Mouse (Mus musculus) CH12.LX (cell line): ENCODE measurements around the gene Agpat4. TPM values are rescaled to one million over a fixed set of nuclear protein-coding genes. Genes with fewer than 3 reads are reported as not detected.
A peak's percentile ranks its signal among the peaks of the same experiment; 100 is the strongest.

Experiments
- DNase-seq: peaks from one replicate; pipeline ENCODE4 v3.0.0-alpha.2; 2013; ENCODE audit errors: extremely low read depth
- H3K27ac ChIP-seq: 2 replicates; pipeline ENCODE4 v1.5.1; 2012; ENCODE audit warnings: low read depth, mild to moderate bottlenecking, control low read depth, moderate library complexity; ENCODE audit not compliant: insufficient read depth
- H3K27me3 ChIP-seq: replicated peaks from 2 replicates; pipeline ENCODE3; 2012; ENCODE audit warnings: inconsistent platforms
- H3K36me3 ChIP-seq, 2 experiments: replicated peaks in 1 of 2; 2 replicates each; pipeline versions ENCODE3 to v1.6.1; 2012; ENCODE audit warnings: inconsistent platforms in 1 of 2, low read length in 1 of 2, mild to moderate bottlenecking in 1 of 2, mixed read lengths in 1 of 2, moderate library complexity in 1 of 2; ENCODE audit not compliant: control insufficient read depth in 1 of 2, insufficient read depth in 1 of 2
- H3K4me1 ChIP-seq, 2 experiments: 2 replicates each; pipeline ENCODE4 v1.6.1; 2012; ENCODE audit warnings: inconsistent platforms in 1 of 2, moderate library complexity in 1 of 2; ENCODE audit not compliant: insufficient read depth in 2 of 2, control insufficient read depth in 1 of 2
- H3K4me2 ChIP-seq: 2 replicates; pipeline ENCODE4 v1.6.1; 2012; ENCODE audit warnings: low read depth, mild to moderate bottlenecking, control low read depth; ENCODE audit not compliant: poor library complexity, insufficient read depth, severe bottlenecking
- H3K4me3 ChIP-seq, 3 experiments: fragments of 150-350 bp in 1 of 3; sonication (generic) in 1 of 3; replicated peaks in 1 of 3; 2 replicates each; pipeline versions ENCODE3 to v1.5.1; 2011 to 2012; ENCODE audit warnings: low read depth in 2 of 3, low read length in 2 of 3, mild to moderate bottlenecking in 2 of 3, moderate library complexity in 2 of 3, control low read depth in 1 of 3, improper control_type of control experiment in 1 of 3, inconsistent platforms in 1 of 3, mixed read lengths in 1 of 3; ENCODE audit not compliant: poor library complexity in 1 of 3
- H3K79me2 ChIP-seq: replicated peaks from 2 replicates; pipeline ENCODE4 v1.6.1; 2012; ENCODE audit warnings: mild to moderate bottlenecking, moderate library complexity; ENCODE audit not compliant: control insufficient read depth, poor library complexity, insufficient read depth, severe bottlenecking; ENCODE audit errors: extremely low read depth
- H3K9ac ChIP-seq: 2 replicates; pipeline ENCODE4 v1.6.1; 2012; ENCODE audit warnings: low read depth, mild to moderate bottlenecking, control low read depth, moderate library complexity; ENCODE audit not compliant: insufficient read depth
- H3K9me3 ChIP-seq: replicated peaks from 2 replicates; pipeline ENCODE3; 2012; ENCODE audit warnings: low read length, inconsistent platforms, mixed read lengths
- BHLHE40 ChIP-seq: IDR thresholded peaks from 2 replicates; pipeline ENCODE4 v1.6.1; 2011; ENCODE audit warnings: mild to moderate bottlenecking, low read depth, low read length, improper control_type of control experiment
- CHD1 ChIP-seq: IDR thresholded peaks from 2 replicates; pipeline ENCODE4 v1.6.1; 2012; ENCODE audit warnings: low read depth, low read length, improper control_type of control experiment, inconsistent platforms
- CHD2 ChIP-seq: IDR thresholded peaks from 2 replicates; pipeline ENCODE4 v1.6.1; 2011; ENCODE audit warnings: low read length, improper control_type of control experiment
- E2F4 ChIP-seq: IDR thresholded peaks from 2 replicates; pipeline ENCODE4 v1.6.1; 2011; ENCODE audit warnings: low read depth, low read length, improper control_type of control experiment; ENCODE audit not compliant: insufficient replicate concordance
- ELF1 ChIP-seq: IDR thresholded peaks from 2 replicates; pipeline ENCODE4 v1.6.1; 2014; ENCODE audit warnings: low read depth, mild to moderate bottlenecking, inconsistent platforms, low read length, improper control_type of control experiment
- EP300 ChIP-seq: IDR thresholded peaks from 2 replicates; pipeline ENCODE4 v1.6.1; 2011; ENCODE audit warnings: low read length, improper control_type of control experiment
- ETS1 ChIP-seq: conservative IDR thresholded peaks from 2 replicates; pipeline ENCODE4 v1.6.1; 2012; ENCODE audit warnings: low read depth, mild to moderate bottlenecking, inconsistent platforms, low read length, improper control_type of control experiment, moderate library complexity
- HCFC1 ChIP-seq: IDR thresholded peaks from 2 replicates; pipeline ENCODE4 v1.6.1; 2012; ENCODE audit warnings: low read depth, mild to moderate bottlenecking, inconsistent platforms, low read length, improper control_type of control experiment
- IRF4 ChIP-seq: IDR thresholded peaks from 2 replicates; pipeline ENCODE4 v1.6.1; 2014; ENCODE audit warnings: low read depth, mild to moderate bottlenecking, inconsistent platforms, low read length, improper control_type of control experiment
- JUN ChIP-seq: IDR thresholded peaks from 2 replicates; pipeline ENCODE4 v1.6.1; 2011; ENCODE audit warnings: low read depth, mild to moderate bottlenecking, low read length, improper control_type of control experiment, moderate library complexity; ENCODE audit not compliant: insufficient read depth
- JUND ChIP-seq: conservative IDR thresholded peaks from 2 replicates; pipeline ENCODE4 v1.6.1; 2011; ENCODE audit warnings: low read depth, low read length, improper control_type of control experiment
- MAFK ChIP-seq: IDR thresholded peaks from 2 replicates; pipeline ENCODE4 v1.6.1; 2011; ENCODE audit warnings: low read length, improper control_type of control experiment; ENCODE audit not compliant: insufficient replicate concordance
- MAX ChIP-seq: IDR thresholded peaks from 2 replicates; pipeline ENCODE4 v1.6.1; 2011; ENCODE audit warnings: low read length, improper control_type of control experiment
- MEF2A ChIP-seq: IDR thresholded peaks from 2 replicates; pipeline ENCODE4 v1.6.1; 2014; ENCODE audit warnings: low read depth, mild to moderate bottlenecking, inconsistent platforms, low read length, improper control_type of control experiment, borderline replicate concordance
- NELFE ChIP-seq: IDR thresholded peaks from 2 replicates; pipeline ENCODE4 v1.6.1; 2011; ENCODE audit warnings: low read depth, low read length, improper control_type of control experiment
- POLR2A ChIP-seq: IDR thresholded peaks from 2 replicates; pipeline ENCODE4 v1.6.1; 2011; ENCODE audit warnings: low read depth, mild to moderate bottlenecking, improper control_type of control experiment, low read length
- RCOR1 ChIP-seq: conservative IDR thresholded peaks from 2 replicates; pipeline ENCODE4 v1.6.1; 2012; ENCODE audit warnings: low read depth, mild to moderate bottlenecking, inconsistent platforms, low read length, improper control_type of control experiment
- SIN3A ChIP-seq: IDR thresholded peaks from 2 replicates; pipeline ENCODE4 v1.6.1; 2012; ENCODE audit warnings: low read length, improper control_type of control experiment, inconsistent platforms
- SMC3 ChIP-seq: IDR thresholded peaks from 2 replicates; pipeline ENCODE4 v1.6.1; 2011; ENCODE audit warnings: low read depth, low read length, improper control_type of control experiment
- TBP ChIP-seq: conservative IDR thresholded peaks from 2 replicates; pipeline ENCODE4 v1.6.1; 2011; ENCODE audit warnings: low read depth, low read length, improper control_type of control experiment
- TCF12 ChIP-seq: IDR thresholded peaks from 2 replicates; pipeline ENCODE4 v1.6.1; 2014; ENCODE audit warnings: low read depth, mild to moderate bottlenecking, inconsistent platforms, low read length, improper control_type of control experiment
- USF1 ChIP-seq: IDR thresholded peaks from 2 replicates; pipeline ENCODE4 v1.6.1; 2014; ENCODE audit warnings: low read depth, mild to moderate bottlenecking, inconsistent platforms, low read length, improper control_type of control experiment
- USF2 ChIP-seq: conservative IDR thresholded peaks from 2 replicates; pipeline ENCODE4 v1.6.1; 2011; ENCODE audit warnings: low read depth, low read length, improper control_type of control experiment
- ZC3H11A ChIP-seq: IDR thresholded peaks from 2 replicates; pipeline ENCODE4 v1.6.1; 2012; ENCODE audit warnings: low read depth, mild to moderate bottlenecking, inconsistent platforms, low read length, improper control_type of control experiment
- ZKSCAN1 ChIP-seq: IDR thresholded peaks from 2 replicates; pipeline ENCODE4 v1.6.1; 2012; ENCODE audit warnings: low read depth, inconsistent platforms, low read length, improper control_type of control experiment, borderline replicate concordance
- ZMIZ1 ChIP-seq: IDR thresholded peaks from 2 replicates; pipeline ENCODE4 v1.6.1; 2012; ENCODE audit warnings: low read depth, mild to moderate bottlenecking, inconsistent platforms, low read length, improper control_type of control experiment
- ZNF384 ChIP-seq: IDR thresholded peaks from 2 replicates; pipeline ENCODE4 v1.6.1; 2012; ENCODE audit warnings: low read depth, low read length, improper control_type of control experiment, inconsistent platforms
- dilution Hi-C: fragments of 300-500 bp; cut with MboI; formaldehyde crosslinking; loops from 2 replicates; pipeline ENCODE4 v1.14.3; 2020; ENCODE audit warnings: low sequenced_read_pairs; ENCODE audit not compliant: extremely low pct_unique_long_range_greater_than_20kb, extremely low pct_ligation_motif_present
- in situ Hi-C: fragments of 300-500 bp; cut with MboI; formaldehyde crosslinking; loops from 3 replicates; pipeline ENCODE4 v1.14.3; 2019; ENCODE audit warnings: low sequenced_read_pairs, low pct_ligation_motif_present, low pct_unique_long_range_greater_than_20kb, mixed read lengths
- polyA plus RNA-seq: library from polyadenylated mRNA; unstranded; fragments of >175 nt; gene quantifications from 2 replicates; pipeline ENCODE4 v1.2.1, GENCODE M21; 2012; ENCODE audit warnings: low read depth; ENCODE audit not compliant: insufficient read length
- total RNA-seq, 2 experiments: library from RNA; depleted of rRNA; stranded (reverse); fragments of 300-350 nt in 1 of 2; fragments of >200 nt in 1 of 2; gene quantifications; 2 replicates each; pipeline ENCODE4 v1.2.3; 2012 to 2014

The Agpat4 gene
- total and polyA plus RNA-seq, 3 experiments = 34.7 to 83.2 (median 44.5) TPM

GRCm38 (mm10) chr17:12159187-12160060 lies 40.9 kb downstream of the Agpat4 start:
- Histone ChIP-seq H3K9ac (no peak overlapping the region), H3K9me3 (no peaks in the 10 kb centered on the region), H3K4me1 (peaks cover 42 to 81% of the 10 kb centered on the region in 2 experiments), H3K36me3 (peaks cover 15 to 46% of the 10 kb centered on the region in 2 experiments), H3K79me2 (peaks cover 14% of the 10 kb centered on the region), H3K4me3 (no peak overlapping the region), H3K27ac (peak overlapping the region; percentile 91), H3K27me3 (no peaks in the 10 kb centered on the region), H3K4me2 (no peak overlapping the region)
- dilution Hi-C loops (no loop called here), in situ Hi-C loops (loop anchor here (5.0 to 25.0 kb wide), 4 partner anchors 38 to 603 kb away; partner anchors contain the start of genes Agpat4 and Igf2r)
- TF ChIP-seq BHLHE40 = peak; percentile 69
- TF ChIP-seq MAX = peak; percentile 27; the same call in 1 of the 2 replicates
- TF ChIP-seq JUN = no peak
- peak; percentile 28; the same call in 1 of the 2 replicates for TF ChIP-seq IRF4
- no peak for TF ChIP-seq USF2
- TF ChIP-seq TBP = no peak
- TF ChIP-seq ELF1 = peak; percentile 41; the same call in 1 of the 2 replicates
- peak; percentile 63 for TF ChIP-seq ZNF384
- TF ChIP-seq EP300 = peak; percentile 55; the same call in 1 of the 2 replicates
- no peak for TF ChIP-seq JUND
- TF ChIP-seq MAFK = no peak
- no peak for TF ChIP-seq SIN3A
- no peak for TF ChIP-seq CHD2
- peak; percentile 3; the same call in 1 of the 2 replicates for TF ChIP-seq SMC3
- TF ChIP-seq HCFC1 = no peak
- TF ChIP-seq ETS1 = peak; percentile 45; the same call in 1 of the 2 replicates
- peak; percentile 26; the same call in 1 of the 2 replicates for TF ChIP-seq TCF12
- TF ChIP-seq CHD1 = 0 out of 2 replicates have a peak, but pooled peaks have one; percentile 32
- TF ChIP-seq MEF2A = peak; percentile 48; the same call in 1 of the 2 replicates
- no peak for TF ChIP-seq USF1
- DNase-seq = peak; percentile 52

DNA sequence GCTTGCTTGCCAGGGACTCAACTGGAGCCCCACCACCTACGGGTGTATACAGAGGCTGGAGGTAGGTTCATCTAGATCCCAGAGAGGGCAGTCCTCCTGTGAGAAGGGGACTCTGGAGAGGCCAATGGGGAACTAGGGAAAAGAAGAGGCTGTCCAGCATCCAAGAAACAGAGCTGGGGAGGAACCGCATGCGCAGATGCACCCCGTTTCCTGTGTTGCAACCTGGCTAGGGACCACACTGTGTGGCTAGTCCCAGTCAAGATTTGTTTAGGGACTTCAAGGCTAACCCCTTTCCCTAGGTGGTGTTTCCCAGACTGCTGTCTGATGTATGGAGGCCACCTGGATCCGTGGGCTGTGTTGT lies 41.5 kb downstream of the Agpat4 start:
- TF ChIP-seq ELF1 = no peak
- no peak for TF ChIP-seq USF2
- no peak for TF ChIP-seq JUN
- TF ChIP-seq USF1 = no peak
- TF ChIP-seq SMC3 = no peak
- TF ChIP-seq NELFE = no peak
- TF ChIP-seq ZMIZ1 = no peak
- TF ChIP-seq CHD2 = no peak
- no peak for TF ChIP-seq ETS1
- no peak for TF ChIP-seq MAFK
- TF ChIP-seq E2F4 = no peak
- TF ChIP-seq TCF12 = no peak
- TF ChIP-seq ZC3H11A = no peak
- TF ChIP-seq RCOR1 = no peak
- no peak for TF ChIP-seq CHD1
- no peak for TF ChIP-seq IRF4
- no peak for TF ChIP-seq ZKSCAN1
- TF ChIP-seq POLR2A = no peak
- TF ChIP-seq, all 38 proteins: peak for 0
- no peaks in the 10 kb centered on the region for H3K9me3 ChIP-seq
- in situ Hi-C loops = loop anchor here (5.0 to 25.0 kb wide), 4 partner anchors 37 to 602 kb away; partner anchors contain the start of genes Agpat4 and Igf2r
- no peak overlapping the region for H3K9ac ChIP-seq
- no peak overlapping the region for H3K4me3 ChIP-seq
- no peaks in the 10 kb centered on the region for H3K27me3 ChIP-seq
- peaks cover 12 to 40% of the 10 kb centered on the region in 2 experiments for H3K36me3 ChIP-seq
- dilution Hi-C loops = no loop called here
- no peak for DNase-seq
- H3K27ac ChIP-seq = peak overlapping the region; percentile 91
- H3K4me2 ChIP-seq = no peak overlapping the region
- peaks cover 42 to 87% of the 10 kb centered on the region in 2 experiments for H3K4me1 ChIP-seq
- peaks cover 14% of the 10 kb centered on the region for H3K79me2 ChIP-seq
